Mouse (Mus musculus): Measurements from ENCODE around the gene Igsf9b. TPM values are rescaled to one million over a fixed set of nuclear protein-coding genes. Genes with fewer than 3 reads are reported as not detected.

Igsf9b gene
- 6.3 and 6.8 TPM in 2 replicates for polyA plus RNA-seq (2016; fragmentation: Nextera tagmentation; extraction: Ambion mirVana)

- H3K27ac ChIP-seq, result peak within 1 kb of the TSS; percentile 80
- peaks cover 39% of the 10 kb centered on the region for H3K27me3 ChIP-seq (ENCODE audit: poor library complexity, severe bottlenecking)
- H3K36me3 ChIP-seq (replicated peaks), result no peaks in the 10 kb centered on the region
- H3K9me3 ChIP-seq, result no peaks in the 10 kb centered on the region
- peaks cover 52% of the 10 kb centered on the region for H3K4me1 ChIP-seq
- H3K4me3 ChIP-seq, result peak within 1 kb of the TSS; percentile 85
- peak; percentile 91 for DNase-seq (ENCODE audit: extremely low spot score, low spot score)
- under 1% methylated on average over 40 of the region's 40 CpGs for WGBS
These were observed at the start of gene Igsf9b for GRCm38 (mm10) chr9:27298411-27299285. TSS of gene Igsf9b (plus strand) at chr9:27299204.

DNA sequence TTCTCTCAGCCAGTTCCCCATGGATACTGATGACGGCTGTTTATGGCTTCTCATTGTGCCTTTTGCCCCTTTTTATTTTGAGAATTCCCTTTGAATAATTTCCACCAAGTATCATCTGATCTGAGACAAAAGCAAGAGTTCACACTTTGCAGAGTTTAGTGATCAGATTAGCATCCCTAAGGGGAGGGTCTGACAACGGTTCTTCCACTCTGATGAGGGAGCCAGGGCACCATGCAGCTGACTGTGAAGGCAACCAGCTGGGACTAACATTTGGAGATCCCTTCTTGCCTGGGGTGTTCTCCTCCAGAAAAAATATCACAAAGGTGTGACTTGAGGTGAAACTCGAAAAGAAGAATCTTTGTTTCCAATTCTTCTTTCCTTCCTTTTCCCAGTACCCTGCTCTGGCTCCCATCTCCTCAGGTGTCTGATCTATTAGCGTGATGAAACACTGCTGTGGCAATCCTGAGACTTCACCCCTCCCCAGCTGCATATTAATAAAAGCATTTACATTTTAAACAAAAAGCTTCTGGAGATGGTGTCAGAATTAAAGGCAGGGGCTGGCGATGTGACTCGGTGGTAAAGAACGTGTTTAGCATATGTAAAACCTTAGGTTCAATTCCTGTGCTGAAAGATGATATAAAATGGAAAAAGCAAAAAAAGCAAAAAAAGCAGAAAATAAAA lies 46.8 kb upstream of the Igsf9b start:
- WGBS, result 86% methylated on average over 7 of the region's 7 CpGs
- DNase-seq (ENCODE audit: extremely low spot score, low spot score), result no peak
- Histone ChIP-seq H3K9me3 (no peaks in the 10 kb centered on the region), H3K4me1 (no peaks in the 10 kb centered on the region), H3K36me3 (replicated peaks) (no peaks in the 10 kb centered on the region), H3K27ac (no peak overlapping the region), H3K4me3 (no peak overlapping the region), H3K27me3 (ENCODE audit: poor library complexity, severe bottlenecking) (no peaks in the 10 kb centered on the region)

DNA sequence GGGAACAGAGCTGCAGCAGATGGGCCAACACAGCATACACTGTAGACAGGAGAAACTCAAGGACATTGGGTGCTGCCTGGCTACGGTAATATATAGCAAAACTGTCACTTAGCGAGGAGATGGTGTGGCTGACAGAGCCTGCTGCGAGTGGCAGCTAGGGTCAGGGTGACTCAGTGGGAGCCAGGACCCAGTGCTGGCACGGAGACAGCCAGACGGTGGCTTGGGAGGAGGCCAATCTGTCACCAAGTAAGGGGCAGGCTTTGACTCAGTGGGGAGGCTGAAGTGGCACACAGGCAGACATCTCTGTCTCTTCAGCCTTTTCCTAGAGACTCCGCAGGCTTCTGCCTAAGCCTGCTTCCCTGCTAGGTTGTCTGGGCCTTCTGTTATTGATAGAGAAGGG lies 42.5 kb upstream of the Igsf9b start:
- Histone ChIP-seq H3K9me3 (no peaks in the 10 kb centered on the region), H3K4me3 (no peak overlapping the region), H3K27me3 (ENCODE audit: poor library complexity, severe bottlenecking) (no peaks in the 10 kb centered on the region), H3K27ac (no peak overlapping the region), H3K4me1 (no peaks in the 10 kb centered on the region), H3K36me3 (replicated peaks) (no peaks in the 10 kb centered on the region)
- 75% methylated on average over 6 of the region's 6 CpGs for WGBS
- no peak for DNase-seq (ENCODE audit: extremely low spot score, low spot score)

GRCm38 (mm10) chr9:27260378-27260947 lies 38.5 kb upstream of the Igsf9b start:
- WGBS, result 87% methylated on average over 3 of the region's 3 CpGs
- Histone ChIP-seq H3K27ac (no peak overlapping the region), H3K27me3 (ENCODE audit: poor library complexity, severe bottlenecking) (no peaks in the 10 kb centered on the region), H3K36me3 (replicated peaks) (no peaks in the 10 kb centered on the region), H3K4me3 (no peak overlapping the region), H3K4me1 (peaks cover 7% of the 10 kb centered on the region), H3K9me3 (no peaks in the 10 kb centered on the region)
- no peak for DNase-seq (ENCODE audit: extremely low spot score, low spot score)

DNA sequence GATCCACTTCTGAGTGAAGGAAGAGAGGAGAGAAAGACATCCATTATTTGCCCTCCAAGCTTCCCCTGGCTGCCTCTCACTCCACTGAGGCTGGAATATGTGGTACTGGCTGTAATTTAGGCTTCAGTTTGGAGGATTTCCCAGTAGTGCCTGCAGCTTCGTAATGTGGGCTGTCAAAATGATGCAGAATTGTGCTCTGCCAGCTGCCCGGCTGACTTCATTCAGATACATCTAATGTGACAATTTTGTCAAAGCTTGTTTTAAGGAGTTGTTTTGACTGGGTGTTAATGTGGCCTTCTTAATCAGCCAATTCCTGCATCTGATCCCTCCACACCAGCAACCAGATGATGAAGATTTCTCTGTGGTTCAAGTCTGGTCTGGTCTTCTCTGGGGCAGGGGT lies 37.1 kb upstream of the Igsf9b start:
- Histone ChIP-seq H3K4me3 (no peak overlapping the region), H3K27ac (no peak overlapping the region), H3K27me3 (ENCODE audit: poor library complexity, severe bottlenecking) (no peaks in the 10 kb centered on the region), H3K9me3 (no peaks in the 10 kb centered on the region), H3K4me1 (peaks cover 11% of the 10 kb centered on the region), H3K36me3 (replicated peaks) (no peaks in the 10 kb centered on the region)
- DNase-seq (ENCODE audit: extremely low spot score, low spot score), result no peak
- 79% methylated on average over 2 of the region's 2 CpGs for WGBS

- no peak overlapping the region for H3K27ac ChIP-seq
- no peak overlapping the region for H3K4me3 ChIP-seq
- no peaks in the 10 kb centered on the region for H3K9me3 ChIP-seq
- no peaks in the 10 kb centered on the region for H3K36me3 ChIP-seq (replicated peaks)
- WGBS, result 76% methylated on average over 3 of the region's 3 CpGs
- H3K4me1 ChIP-seq, result peaks cover 11% of the 10 kb centered on the region
- no peaks in the 10 kb centered on the region for H3K27me3 ChIP-seq (ENCODE audit: poor library complexity, severe bottlenecking)
- no peak for DNase-seq (ENCODE audit: extremely low spot score, low spot score)
These were observed 34.0 kb upstream of the Igsf9b start for GRCm38 (mm10) chr9:27265009-27265408.

- Histone ChIP-seq H3K27ac (no peak overlapping the region), H3K9me3 (no peaks in the 10 kb centered on the region), H3K4me1 (peaks cover 11% of the 10 kb centered on the region), H3K27me3 (ENCODE audit: poor library complexity, severe bottlenecking) (no peaks in the 10 kb centered on the region), H3K36me3 (replicated peaks) (no peaks in the 10 kb centered on the region), H3K4me3 (no peak overlapping the region)
- DNase-seq (ENCODE audit: extremely low spot score, low spot score), result no peak
- 91% methylated on average over 5 of the region's 5 CpGs for WGBS
These were observed 31.1 kb upstream of the Igsf9b start for GRCm38 (mm10) chr9:27267878-27268277.

- H3K4me1 ChIP-seq, result peaks cover 11% of the 10 kb centered on the region
- no peak overlapping the region for H3K4me3 ChIP-seq
- H3K36me3 ChIP-seq (replicated peaks), result no peaks in the 10 kb centered on the region
- no peaks in the 10 kb centered on the region for H3K9me3 ChIP-seq
- no peaks in the 10 kb centered on the region for H3K27me3 ChIP-seq (ENCODE audit: poor library complexity, severe bottlenecking)
- H3K27ac ChIP-seq, result no peak overlapping the region
- WGBS, result 83% methylated on average over 4 of the region's 4 CpGs
- DNase-seq (ENCODE audit: extremely low spot score, low spot score), result no peak
These were observed 30.5 kb upstream of the Igsf9b start for GRCm38 (mm10) chr9:27268493-27268892.

GRCm38 (mm10) chr9:27269322-27269721 lies 29.7 kb upstream of the Igsf9b start:
- Histone ChIP-seq H3K4me1 (peaks cover 11% of the 10 kb centered on the region), H3K36me3 (replicated peaks) (no peaks in the 10 kb centered on the region), H3K4me3 (no peak overlapping the region), H3K27me3 (ENCODE audit: poor library complexity, severe bottlenecking) (no peaks in the 10 kb centered on the region), H3K27ac (no peak overlapping the region), H3K9me3 (no peaks in the 10 kb centered on the region)
- no peak for DNase-seq (ENCODE audit: extremely low spot score, low spot score)
- WGBS, result 61% methylated on average over 4 of the region's 4 CpGs

DNA sequence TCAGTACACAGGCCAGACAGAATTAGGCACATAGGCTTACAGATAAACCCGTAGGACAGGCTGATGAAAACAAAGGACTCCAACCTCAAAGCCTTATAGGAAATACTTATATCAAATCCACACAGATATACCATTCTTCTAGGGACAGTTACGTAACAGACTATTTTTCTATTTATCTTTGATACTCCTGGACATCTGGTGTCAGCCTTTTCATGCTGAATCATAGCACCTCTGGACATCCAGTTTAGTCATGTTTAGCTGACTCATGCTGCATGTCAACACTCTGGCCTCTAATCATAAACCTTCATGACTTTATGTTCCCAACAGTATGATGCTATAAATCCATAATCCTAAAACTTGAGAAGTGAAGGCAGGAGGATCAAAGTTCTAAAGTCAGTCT lies 29.1 kb upstream of the Igsf9b start:
- peaks cover 9% of the 10 kb centered on the region for H3K4me1 ChIP-seq
- no peak overlapping the region for H3K4me3 ChIP-seq
- no peak for DNase-seq (ENCODE audit: extremely low spot score, low spot score)
- no peaks in the 10 kb centered on the region for H3K9me3 ChIP-seq
- H3K36me3 ChIP-seq (replicated peaks), result no peaks in the 10 kb centered on the region
- 89% methylated on average over 2 of the region's 2 CpGs for WGBS
- H3K27ac ChIP-seq, result no peak overlapping the region
- H3K27me3 ChIP-seq (ENCODE audit: poor library complexity, severe bottlenecking), result no peaks in the 10 kb centered on the region

- Histone ChIP-seq H3K9me3 (no peaks in the 10 kb centered on the region), H3K4me1 (no peaks in the 10 kb centered on the region; the same call in 1 of the 2 replicates), H3K4me3 (no peak overlapping the region), H3K36me3 (replicated peaks) (no peaks in the 10 kb centered on the region), H3K27ac (no peak overlapping the region), H3K27me3 (ENCODE audit: poor library complexity, severe bottlenecking) (no peaks in the 10 kb centered on the region)
- no peak for DNase-seq (ENCODE audit: extremely low spot score, low spot score)
- WGBS, result 89% methylated on average over 2 of the region's 2 CpGs
These were observed 27.1 kb upstream of the Igsf9b start for GRCm38 (mm10) chr9:27271899-27272298.

GRCm38 (mm10) chr9:27272858-27273257 lies 26.1 kb upstream of the Igsf9b start:
- no peaks in the 10 kb centered on the region for H3K36me3 ChIP-seq (replicated peaks)
- H3K9me3 ChIP-seq, result no peaks in the 10 kb centered on the region
- H3K4me3 ChIP-seq, result no peak overlapping the region
- DNase-seq (ENCODE audit: extremely low spot score, low spot score), result no peak
- H3K27me3 ChIP-seq (ENCODE audit: poor library complexity, severe bottlenecking), result no peaks in the 10 kb centered on the region
- H3K27ac ChIP-seq, result no peak overlapping the region
- H3K4me1 ChIP-seq, result no peaks in the 10 kb centered on the region; the same call in 1 of the 2 replicates
- 97% methylated on average over 1 of the region's 1 CpGs for WGBS

Measured in forebrain, embryonic 10.5 days (tissue).